Mouse (Mus musculus) right cerebral cortex, postnatal 4 days (tissue): Measurements from ENCODE around the gene Bpifa3.
"Not testable (repeated sequence)": the region's sequence is repeated elsewhere in the genome, so short reads cannot be mapped to it uniquely, and the experiment has no call there.

ENCODE experiments used
- DNase-seq: peaks from one replicate; pipeline ENCODE4 v3.0.0-alpha.2; 2022

The Bpifa3 gene

DNA sequence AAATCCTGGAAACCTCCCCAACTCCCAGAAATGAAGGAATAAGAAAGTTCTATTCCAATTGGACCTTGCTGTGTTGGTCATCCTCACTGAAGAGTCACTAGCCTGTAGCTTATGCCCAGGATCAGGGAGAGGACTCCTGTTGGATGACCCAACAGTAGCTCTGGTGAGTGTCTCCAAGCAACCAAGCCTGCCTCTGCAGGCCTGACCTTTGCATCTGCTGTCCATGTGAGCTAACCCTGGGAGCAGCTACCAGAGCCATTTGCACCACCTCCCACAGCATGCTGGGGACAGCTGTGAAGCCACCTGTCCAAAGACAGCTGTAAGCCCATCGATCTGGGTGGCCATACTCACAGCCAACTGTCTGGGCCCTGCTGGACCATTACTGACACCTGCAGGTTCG lies at the start of gene Bpifa3:
Bpifa3 (plus strand) TSS at position 217 of the 400 bp plus-strand sequence.
- no peak for DNase-seq

DNA sequence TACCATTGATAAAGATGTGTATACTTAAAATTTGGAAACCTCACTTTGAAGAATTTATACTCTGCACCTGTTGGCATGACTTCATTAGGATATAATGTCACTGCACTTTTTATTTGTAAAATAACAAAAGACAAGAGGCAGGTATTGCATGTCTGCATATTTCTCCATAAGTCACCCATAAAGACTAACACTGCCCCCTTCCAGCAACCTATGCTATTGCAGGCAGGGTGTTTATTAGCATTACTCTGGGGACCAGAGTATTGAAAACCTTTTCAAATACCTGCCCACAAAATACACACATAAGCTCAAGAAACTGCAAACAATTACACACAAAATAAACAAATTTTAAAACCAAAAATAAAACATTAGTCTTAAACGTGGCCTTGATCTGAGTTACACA lies 32.4 kb upstream of the Bpifa3 start:
- DNase-seq, result no peak

DNA sequence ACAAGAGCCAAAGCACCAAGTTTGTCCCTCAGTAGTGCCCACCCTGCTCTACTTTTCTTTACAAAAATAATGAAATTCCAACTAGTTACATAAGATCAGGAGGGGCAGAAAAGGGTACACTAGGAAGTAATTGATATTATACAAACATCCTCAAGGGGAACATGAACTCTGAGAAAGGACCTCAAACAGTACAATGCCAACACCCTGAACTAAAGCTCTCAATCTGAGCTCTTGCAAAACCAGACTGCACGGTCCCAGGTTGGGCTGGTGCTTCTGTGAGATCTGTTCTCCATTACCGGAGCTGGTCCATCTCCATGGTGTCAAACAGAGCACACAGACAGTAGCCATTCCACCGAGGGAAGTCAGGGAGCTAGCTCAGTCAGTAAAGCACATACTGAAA lies 12.8 kb upstream of the Bpifa3 start:
- no peak for DNase-seq

DNA sequence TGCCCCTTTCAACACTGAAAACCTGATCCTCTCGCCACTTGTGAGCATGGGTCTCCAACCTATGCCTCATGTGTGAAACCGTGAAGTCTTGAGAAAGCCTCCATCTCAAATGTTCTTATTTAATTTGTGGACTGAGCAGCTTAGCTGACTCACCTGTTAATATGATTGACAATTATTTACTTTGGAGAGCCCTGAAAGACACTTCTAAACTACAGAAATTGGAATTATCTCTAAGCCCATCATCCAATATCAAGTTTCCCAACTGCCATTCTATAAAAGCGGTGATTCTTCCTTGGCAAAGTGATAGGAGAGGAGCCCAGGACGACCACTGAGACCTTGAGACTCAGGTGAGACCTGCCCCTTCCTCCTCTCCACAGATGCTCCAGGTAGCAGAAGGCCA lies 12.4 kb downstream of the Bpifa3 start, which contains the start of gene Bpifa1:
Bpifa1 (plus strand) TSS at position 301 of the 400 bp plus-strand sequence.
- no peak for DNase-seq

DNA sequence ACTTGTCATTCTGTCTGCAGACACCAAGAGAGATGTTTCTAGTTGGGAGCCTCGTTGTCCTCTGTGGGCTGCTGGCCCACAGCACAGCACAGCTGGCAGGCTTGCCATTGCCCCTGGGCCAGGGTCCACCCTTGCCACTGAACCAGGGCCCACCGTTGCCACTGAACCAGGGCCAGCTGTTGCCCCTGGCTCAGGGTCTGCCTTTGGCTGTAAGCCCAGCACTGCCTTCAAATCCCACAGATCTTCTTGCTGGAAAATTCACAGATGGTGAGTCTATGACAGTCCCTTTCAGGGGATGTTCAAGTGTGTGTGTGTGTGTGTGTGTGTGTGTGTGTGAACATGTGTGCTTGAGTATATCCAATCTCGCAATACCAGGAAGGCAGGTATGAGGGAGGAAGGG lies 13.6 kb downstream of the Bpifa3 start:
- DNase-seq, result peak; percentile 15

DNA sequence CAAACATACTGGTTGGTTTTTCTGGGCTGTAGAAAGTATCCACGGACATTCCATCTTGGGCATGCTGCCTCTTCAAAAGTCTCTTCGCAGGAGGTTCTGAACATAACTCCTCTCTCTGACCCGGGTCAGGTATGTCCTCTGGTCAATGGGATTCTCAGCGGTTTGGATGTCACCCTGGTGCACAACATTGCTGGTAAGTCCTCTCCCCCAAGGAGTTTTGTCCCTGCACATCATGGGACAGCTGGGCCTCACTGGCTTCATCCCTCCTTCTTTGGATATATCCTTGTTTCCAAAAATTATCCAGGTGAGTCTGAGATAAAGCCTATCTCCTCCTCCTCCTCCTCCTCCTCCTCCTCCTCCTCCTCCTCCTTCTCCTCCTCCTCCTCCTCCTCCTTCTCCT lies 17.4 kb downstream of the Bpifa3 start:
- no peak for DNase-seq

DNA sequence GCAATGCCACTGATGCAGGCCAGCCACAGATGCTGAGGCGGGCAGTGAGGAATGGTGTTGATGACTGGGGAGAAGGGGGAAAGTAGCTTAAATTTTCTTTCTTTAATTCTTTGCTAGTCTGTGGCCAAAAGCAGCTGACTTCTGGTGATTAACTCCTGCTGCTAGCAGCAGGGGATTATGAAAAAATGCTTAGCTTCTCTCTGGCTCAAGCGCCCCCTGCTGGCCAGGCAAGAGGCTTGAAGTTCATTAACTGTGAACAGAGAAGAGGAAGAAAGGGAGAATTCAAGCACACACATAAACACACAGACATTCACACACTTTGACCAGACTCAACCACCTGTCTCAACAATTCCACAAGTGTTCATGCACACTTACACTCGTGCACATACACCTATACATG lies 28.3 kb downstream of the Bpifa3 start:
- peak; percentile 59 for DNase-seq

DNA sequence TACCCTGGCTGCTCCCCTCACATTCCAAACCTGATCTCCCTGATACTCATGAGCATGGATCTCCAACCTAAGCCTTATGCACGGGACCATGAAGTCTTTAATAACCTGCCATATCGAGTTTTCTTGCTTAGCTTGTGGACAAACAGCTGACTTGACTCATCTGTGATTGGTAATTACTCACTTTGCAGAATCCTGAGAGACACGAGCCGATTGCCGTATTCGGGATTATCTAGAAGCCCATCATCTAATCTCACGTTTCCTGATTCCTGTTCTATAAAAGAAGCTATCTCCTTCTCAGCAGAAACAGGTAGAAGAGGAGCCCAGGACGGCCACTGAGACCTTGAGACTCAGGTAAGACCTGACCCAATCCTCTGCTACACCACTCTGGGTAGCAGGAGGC lies 32.2 kb downstream of the Bpifa3 start, which contains the start of gene Bpifa5:
Bpifa5 (plus strand) TSS at position 301 of the 400 bp plus-strand sequence.
- no peak for DNase-seq

DNA sequence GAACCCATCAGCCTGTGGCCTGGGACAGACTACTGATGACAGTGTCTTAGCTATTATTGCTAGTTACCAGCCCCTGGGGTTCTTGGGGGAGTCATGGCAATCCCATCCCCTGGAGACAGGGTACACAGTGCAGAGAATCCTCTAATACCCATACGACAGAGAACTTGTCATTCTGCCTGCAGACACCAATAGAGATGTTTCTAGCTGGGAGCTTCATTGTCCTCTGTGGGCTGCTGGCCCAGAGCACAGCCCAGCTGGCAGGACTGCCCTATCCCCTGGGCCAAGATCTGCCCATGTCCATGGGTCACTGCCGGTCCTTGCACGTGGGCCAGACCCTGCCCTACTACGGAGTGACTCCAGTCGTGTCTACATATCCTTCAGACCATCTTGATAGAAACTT lies 33.2 kb downstream of the Bpifa3 start:
- no peak for DNase-seq

DNA sequence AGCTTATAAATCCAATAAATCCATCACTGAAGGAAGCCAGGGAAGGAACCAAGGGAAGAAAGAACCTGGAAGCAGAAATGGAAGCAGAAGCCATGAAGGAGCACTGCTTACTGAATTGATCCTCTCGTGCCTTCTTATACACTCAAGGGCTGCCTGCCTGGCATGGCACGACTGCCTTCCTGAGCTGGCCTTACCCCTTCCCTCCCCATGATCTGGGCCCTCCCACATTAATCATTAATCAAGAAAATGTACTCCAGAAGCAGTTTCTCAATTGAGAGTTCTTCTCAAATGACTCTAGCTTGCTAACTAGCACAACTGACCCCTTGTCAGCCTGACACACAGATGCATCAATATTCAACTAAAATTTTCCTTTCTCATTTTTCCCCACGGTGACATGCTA lies 39.0 kb downstream of the Bpifa3 start:
- DNase-seq, result no peak

DNA sequence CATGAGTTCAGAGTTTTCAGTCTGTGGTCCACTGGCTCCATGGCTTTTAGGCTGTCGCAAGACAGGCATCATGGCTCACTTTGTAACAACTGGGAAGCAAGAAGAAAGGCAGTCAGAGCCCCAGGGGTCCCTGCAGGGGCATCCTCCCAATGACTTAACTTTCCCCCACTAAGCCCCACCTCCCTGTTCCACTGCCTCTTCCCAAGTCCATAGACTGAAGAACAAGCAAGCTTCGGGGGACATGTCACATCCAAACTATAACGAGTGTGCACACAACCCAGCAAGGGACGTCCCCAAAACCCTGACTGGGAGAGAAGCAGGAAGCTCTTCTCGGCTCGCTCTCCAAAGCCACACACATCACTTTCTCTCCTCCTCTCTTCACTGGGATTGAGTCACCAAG lies 41.5 kb downstream of the Bpifa3 start:
- DNase-seq, result no peak

DNA sequence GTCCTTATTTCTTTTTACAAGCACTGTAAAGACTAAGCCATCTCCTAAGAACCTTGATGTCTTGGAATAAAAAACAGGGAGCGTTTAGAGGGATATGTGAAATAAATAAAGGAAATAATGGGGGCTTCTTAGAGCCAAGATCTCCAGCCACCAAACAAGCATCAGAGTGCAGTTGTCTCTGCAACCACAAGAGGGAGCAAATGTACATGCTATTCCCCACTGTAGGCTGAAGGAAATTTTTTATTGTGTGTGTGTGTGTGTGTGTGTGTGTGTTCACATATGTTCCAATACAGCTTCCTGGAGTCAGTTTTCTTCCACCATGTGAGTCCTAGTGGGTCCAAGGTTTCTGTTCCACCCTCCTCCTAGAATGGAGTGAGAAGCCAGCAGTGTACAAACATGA lies 43.2 kb downstream of the Bpifa3 start:
- peak; percentile 23 for DNase-seq

DNA sequence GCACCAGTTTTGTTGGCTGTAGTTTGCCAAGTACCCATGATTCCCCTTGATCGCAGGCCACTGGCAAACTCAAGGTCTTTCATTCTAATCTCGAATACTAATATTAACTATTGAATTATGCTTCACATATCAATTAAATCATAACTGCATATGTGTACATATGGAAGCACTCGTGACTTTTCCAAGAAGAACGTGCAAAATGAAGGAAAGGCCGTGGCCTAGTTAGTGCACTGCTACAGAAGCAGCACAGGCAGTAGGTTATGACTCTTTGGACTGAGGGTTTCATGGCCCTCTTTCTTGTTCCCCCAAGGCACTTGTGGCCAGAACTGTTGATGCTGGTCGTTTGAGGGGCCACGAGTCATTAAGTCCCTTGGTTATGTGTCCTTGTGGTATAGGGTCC lies 51.8 kb downstream of the Bpifa3 start:
- DNase-seq, result not testable (repeated sequence)

DNA sequence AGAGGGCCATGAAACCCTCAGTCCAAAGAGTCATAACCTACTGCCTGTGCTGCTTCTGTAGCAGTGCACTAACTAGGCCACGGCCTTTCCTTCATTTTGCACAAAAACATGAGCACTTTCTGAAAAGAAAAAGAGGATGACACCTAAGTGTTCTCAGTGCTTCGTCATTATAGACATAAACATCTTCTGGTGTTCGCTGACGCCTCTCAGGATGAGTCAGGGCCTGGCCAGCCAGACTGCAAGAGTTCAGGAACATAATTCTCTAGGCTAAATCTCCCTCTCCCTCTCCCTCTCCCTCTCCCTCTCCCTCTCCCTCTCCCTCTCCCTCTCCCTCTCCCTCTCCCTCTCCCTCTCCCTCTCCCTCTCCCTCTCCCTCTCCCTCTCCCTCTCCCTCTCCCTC lies 52.9 kb downstream of the Bpifa3 start:
- not testable (repeated sequence) for DNase-seq

DNA sequence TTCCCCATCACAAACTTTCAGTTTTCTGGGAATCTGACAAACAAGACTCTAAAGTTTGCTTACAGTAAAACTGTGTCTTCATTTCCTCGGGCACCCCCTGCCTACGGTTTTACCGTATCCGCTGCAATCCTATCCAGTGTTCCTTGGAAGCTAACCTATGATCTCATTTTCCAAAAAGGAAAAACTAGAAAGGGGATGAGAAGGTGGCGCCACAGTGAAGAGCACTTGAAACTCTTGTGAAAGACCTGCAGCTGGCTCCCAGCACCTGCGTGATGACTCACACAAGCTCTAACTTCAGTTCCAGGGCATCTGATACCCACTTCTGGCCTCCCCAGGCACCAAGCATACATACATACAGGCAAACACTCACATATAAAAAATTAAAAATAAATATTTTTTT lies 55.2 kb downstream of the Bpifa3 start:
- DNase-seq, result no peak

DNA sequence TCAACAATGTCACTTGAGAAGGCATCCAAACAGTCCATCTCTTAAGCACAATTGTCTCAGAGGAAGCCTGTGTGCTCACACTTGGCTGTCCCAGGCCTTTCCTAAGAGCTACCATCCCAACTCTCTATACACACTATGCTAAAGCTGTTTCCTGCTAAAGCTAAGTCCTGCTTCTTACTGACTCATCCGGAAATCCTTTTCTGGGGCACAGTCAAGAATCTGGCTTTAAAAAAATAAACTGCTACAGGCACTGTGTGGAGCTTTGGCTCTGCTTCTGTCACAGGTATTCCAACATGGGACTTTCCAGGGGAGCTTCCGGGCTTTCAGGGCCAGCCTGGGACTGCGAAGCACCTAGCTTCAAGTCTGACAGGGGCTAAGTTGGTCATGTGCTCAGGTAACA lies 55.6 kb downstream of the Bpifa3 start:
- no peak for DNase-seq

DNA sequence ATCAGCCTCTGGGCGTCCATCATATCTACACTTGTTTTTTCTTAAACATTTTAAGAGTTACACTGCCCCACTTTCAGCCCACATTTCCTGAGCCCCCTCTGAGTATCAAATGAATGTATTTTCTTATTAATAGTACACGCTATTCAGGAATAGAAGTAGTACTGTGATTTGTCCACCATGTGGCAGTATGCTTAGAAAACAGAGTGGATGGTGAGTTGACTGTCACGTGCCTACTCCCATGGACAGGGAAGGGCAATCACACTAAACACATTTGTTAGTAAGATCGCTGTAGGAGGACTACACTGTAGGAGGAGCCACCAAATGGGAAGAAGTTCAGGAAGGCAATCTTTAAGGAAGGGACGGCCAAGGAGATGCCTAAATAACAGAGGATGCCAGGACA lies 57.3 kb downstream of the Bpifa3 start:
- DNase-seq, result no peak
